Mouse (Mus musculus) cerebellum, adult 8-10 months (tissue): ENCODE data around the gene Rhoh.

Experiments used
- DNase-seq: peaks from one replicate; pipeline ENCODE4 v3.0.0; 2022

The Rhoh gene

DNA sequence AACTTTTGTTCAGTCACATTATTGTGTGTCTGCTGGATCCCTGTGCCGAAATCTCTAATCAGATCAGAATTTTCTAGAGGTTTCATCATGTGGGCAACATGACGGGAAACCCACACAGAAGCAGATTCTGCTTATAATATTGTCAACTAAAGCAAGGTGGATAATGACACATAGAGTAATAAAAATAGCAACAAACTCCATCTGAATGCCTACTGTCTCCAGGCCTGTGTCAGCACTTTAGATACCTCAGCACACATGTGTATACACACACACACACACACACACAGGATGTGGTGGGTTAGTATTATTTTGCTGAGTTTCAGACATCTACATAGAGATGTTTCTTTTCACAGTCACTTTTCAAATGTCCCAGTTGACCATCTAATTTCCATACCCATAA lies 36.7 kb downstream of the Rhoh start:
- no peak for DNase-seq

DNA sequence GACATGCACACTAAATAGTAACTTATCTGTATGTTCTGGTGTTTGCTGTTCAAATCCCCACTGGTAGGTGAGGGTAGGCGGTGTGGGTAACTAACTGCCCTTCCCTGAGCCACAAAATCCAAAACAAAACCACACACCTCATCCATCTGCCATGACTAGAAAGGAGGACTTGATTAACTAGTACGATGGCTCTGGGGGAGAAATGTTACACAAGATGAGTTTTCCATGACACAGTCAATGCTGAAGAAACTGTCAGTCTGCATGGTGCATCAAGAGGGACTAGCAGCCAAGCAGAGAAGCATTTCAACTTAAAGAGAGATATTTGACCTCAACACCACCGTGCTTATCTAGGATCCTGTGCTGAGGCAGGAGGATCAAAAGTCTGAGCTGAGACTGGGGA lies 37.7 kb downstream of the Rhoh start:
- no peak for DNase-seq

DNA sequence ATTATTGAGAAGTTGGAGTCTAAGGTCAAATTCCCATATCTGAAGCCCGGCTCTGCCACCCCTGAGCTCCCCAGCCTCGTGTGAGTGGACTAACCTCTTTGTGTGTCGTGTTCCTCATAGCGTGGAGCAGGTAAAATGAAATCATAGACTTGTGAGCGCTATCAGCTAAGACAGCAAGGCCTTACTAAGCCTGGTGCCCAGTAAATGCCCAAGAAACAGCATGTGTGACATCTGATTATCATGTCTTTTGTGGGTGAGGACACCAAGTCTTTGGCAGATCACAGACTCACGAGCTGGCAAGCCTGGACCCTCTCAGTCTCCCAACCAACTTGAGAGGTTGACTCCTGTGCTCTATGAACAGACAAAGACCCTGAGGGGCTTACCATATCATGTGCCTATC lies 39.1 kb downstream of the Rhoh start:
- no peak for DNase-seq

GRCm38 (mm10) chr5:65900862-65901265 lies 39.9 kb downstream of the Rhoh start:
- DNase-seq: no peak

GRCm38 (mm10) chr5:65901868-65902418 lies 40.9 kb downstream of the Rhoh start:
- no peak for DNase-seq

DNA sequence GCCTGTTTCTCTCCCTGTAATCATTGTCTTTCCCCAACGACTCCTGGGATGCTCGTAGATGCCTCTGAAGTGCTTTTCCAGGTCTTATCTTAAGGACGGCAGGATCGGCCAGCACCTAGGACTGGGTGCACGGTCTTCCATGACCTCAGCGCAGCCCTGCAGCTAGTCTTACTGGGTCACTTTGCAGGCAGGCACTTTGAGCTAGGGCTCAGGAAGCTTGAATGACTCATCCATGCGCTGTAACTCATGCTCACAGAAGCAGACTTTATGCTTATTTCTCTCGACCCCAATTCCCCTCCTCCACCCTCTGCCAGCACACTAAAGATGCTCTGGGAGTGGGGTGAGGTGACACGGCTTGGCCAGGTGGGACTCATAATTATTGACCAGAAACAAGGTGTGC lies 41.8 kb downstream of the Rhoh start:
- DNase-seq: no peak

DNA sequence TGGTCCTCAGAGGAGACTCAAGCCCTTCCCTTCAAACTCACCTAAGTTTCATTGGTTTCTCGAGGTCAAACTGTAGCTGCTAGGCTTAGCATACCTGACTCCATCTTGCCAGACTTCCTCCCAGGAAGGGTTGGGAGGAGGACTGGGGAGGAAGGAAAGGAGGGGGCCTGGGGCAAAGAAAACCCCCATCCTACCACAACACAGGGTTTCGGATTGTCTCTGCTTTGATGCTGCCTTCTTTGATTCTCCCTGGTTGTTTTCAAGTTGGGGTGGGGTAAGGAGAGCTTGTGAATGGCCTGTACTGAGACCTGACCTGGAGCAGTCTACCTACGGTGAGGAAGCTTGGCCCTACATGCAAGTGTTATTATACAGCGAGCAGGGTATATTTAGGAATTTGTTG lies 43.5 kb downstream of the Rhoh start:
- no peak for DNase-seq

GRCm38 (mm10) chr5:65908751-65909150 lies 47.7 kb downstream of the Rhoh start:
- DNase-seq: no peak

GRCm38 (mm10) chr5:65909321-65909720 lies 48.3 kb downstream of the Rhoh start:
- no peak for DNase-seq

GRCm38 (mm10) chr5:65910398-65910797 lies 49.4 kb downstream of the Rhoh start:
- DNase-seq: no peak

DNA sequence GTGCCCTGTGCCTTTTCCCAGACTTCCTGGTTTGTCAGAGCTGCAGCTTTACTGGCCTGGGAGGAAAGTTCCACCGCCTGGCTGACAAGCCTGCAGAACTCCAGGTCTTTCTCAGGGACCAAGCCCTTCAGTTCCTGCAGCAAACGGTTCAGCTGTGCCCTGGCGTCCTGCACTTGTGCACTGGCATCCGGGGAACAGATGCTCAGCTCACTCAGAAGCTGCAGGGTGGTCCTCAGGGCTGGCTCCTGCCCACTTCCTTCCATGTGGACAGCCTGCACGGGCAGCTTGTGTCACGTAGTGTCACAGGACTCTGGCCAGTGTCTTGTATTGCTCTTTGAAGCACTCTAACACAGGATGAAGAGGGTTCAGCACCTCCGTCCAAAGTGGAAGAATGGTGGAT lies 50.7 kb downstream of the Rhoh start:
- no peak for DNase-seq

DNA sequence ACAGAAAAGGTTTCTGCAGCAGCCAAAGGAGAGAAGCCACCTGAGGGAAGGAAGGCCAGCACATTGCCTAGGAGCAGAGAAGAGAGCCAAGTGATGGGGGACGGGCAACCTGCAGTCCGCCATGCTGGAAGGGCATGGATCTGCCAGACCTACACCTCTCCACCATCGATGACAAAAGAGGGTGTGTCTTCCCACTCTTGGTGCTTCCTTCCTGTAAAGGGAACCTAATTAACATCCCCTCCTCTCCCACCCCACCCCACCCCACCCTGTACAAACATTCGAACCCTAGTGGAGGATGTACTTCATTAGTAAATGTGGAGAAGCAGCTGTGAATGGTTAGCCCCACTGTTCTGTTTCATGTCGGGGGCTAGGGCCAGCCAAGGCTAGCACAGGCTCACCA lies 51.2 kb downstream of the Rhoh start:
- no peak for DNase-seq

DNA sequence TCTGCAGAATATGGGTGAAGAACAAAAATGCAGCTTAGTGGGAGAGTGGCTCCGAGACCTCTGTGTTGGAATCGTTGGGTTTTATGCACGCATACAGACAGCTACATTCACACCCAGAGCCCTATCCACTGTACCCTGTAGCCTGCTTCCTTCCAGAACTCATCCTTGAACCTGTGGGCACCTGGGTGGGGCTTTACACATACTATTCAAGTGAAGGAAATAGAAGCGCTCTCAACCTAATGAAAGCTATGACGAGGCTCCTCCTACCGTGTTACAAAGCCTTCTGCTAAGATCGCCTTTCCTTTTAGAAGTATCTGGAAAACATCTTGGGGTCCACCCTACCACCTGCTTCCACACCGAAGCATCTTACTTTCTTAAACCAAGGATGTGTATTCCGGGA lies 52.1 kb downstream of the Rhoh start:
- no peak for DNase-seq

DNA sequence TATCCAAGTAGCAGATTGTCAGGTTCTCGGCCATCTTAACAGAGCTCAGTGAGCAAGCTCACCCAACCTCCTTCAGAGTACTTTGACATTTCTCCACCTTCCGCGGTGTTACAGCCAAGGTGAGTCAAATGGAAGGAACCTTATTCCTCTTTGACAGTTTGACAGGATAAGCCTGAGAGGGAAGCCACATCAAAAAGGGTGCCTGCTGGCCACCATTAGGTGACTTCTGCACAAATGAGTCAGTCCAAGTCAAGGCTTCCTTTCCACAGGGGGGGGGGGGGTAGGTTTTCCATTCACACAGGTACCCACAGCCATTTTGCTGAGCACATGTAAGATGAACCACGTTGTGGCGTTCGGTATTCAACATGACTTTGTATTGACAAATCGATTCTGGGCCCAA lies 53.3 kb downstream of the Rhoh start:
- no peak for DNase-seq

DNA sequence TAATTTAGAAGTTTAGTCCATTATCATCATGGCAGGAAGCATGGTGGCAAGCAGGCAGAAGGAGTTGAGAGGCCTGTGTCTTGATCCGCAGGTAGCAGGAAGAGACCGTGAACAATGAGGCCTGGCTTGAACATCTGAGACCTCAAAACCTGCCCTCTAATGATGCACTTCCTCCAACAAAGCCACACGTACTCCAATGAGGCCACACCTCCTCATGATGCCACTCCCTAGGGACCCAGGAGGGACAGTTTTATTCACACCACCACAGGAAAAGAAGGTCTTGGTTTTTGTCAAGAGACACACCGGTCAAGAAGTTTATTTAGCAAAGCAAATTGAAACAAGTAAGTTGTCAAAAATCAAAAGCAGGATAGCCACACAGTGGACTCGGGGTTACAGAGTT lies 55.9 kb downstream of the Rhoh start:
- no peak for DNase-seq

- no peak for DNase-seq
Observed at GRCm38 (mm10) chr5:65918601-65919000, 57.6 kb downstream of the Rhoh start.

DNA sequence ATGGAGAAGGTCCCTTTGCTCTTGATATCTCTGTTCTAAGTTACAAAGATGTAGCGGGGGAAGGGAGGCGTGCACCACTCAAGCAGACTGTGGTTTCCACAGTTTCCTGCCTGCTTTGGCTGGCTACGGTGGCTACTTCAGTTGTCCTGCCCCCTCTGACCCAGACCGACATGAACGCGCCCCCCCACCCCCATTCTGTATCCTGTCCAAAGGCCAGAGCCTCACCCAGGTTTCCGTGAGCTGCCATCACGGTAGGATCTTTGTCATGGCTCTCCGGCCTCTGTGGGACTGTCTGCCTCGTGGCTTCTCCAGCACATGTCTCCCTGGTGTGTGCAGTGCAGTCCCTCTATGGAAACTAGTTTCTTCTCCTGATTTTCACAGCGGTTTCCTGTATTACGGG lies 58.3 kb downstream of the Rhoh start:
- no peak for DNase-seq

- DNase-seq: no peak
Observed at GRCm38 (mm10) chr5:65919904-65920303, 58.9 kb downstream of the Rhoh start.

- no peak for DNase-seq
Observed at GRCm38 (mm10) chr5:65920701-65921426, 59.9 kb downstream of the Rhoh start.

DNA sequence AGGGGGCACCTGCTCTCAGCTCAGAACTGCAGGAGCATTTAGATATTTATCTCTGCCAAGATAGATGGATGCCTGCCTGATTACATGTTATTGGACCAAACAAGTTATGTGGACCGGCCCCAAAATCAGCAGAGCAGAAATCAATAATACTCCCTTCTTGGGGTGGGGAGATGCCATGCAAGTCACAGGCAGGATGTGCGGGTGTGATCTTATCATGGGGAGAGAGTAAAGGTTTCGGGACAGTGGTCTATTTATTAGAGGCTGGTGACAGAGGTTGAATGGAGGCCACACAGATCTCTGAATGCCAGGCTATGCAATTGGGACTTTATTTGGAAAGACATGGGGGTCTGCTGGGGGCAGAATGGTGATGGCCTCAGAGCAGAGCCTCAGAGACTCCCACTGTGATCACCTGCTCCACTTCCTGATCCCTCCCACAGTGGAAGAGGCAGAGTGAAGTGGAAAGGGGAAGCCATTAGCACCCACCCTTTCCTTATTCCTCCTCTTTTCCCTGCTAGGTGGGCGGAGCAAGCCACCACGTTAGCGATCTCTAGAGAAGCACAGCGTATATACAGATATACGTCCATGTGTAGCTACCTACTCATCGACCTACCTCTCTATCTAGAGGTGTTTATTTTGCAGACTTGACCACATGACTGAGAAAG lies 60.6 kb downstream of the Rhoh start:
- DNase-seq: no peak

- DNase-seq: no peak
Observed at GRCm38 (mm10) chr5:65926666-65927065, 65.7 kb downstream of the Rhoh start.

- no peak for DNase-seq
Observed at GRCm38 (mm10) chr5:65929162-65929561, 68.1 kb downstream of the Rhoh start.

DNA sequence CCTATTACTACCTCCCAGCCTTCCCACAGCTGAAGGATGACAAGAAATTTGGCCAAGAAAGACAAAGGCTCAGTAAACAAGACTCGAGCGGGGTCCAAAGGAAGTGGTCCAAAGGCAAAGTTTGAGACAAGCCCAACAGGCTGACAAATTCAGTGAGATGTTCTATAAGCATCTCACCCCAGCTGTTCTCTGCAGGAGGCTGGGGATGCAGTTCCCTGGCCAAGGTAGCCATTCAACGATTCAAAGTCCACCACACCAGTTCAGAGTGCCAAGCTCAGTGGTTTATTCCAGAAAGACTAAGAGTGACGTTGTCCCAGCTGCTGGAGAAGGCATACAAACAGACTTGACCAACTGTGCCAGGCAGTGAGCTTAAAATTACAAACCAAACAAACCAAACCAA lies 69.2 kb downstream of the Rhoh start:
- no peak for DNase-seq

- no peak for DNase-seq
Observed at GRCm38 (mm10) chr5:65933258-65933657, 72.2 kb downstream of the Rhoh start.

GRCm38 (mm10) chr5:65933764-65934163 lies 72.8 kb downstream of the Rhoh start:
- no peak for DNase-seq
